Mouse (Mus musculus): ENCODE data around the gene Nup188. TPM values are rescaled to one million over a fixed set of nuclear protein-coding genes. Genes with fewer than 3 reads are reported as not detected.

Gene Nup188
- polyA plus RNA-seq, 1 experiment from 2014 or later: 22.4 TPM

DNA sequence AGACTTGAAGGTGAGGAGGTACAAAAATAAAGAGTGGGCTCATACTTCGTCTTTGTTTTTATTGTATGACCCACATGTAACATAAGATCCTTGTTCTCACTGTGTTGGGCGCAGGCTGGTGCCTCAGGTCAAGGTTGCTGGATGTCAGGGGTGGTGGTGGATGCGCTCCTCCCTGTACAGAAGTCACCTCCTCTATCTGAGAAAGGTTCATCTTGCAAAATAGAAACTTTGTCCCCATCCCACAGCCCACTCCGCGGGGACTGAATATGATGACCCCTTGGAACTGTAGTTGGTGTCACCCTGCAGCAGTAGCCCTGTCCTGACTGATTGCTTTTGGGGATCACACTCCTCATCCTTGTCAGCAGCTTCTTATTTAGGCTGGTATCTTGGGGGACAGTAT, 39.2 kb upstream of the Nup188 start:
- Histone ChIP-seq H3K9ac (no peak overlapping the region), H3K36me3 (peaks cover 15% of the 10 kb centered on the region; the same call in 1 of the 2 replicates), H3K27ac (no peak overlapping the region), H3K9me3 (no peaks in the 10 kb centered on the region), H3K27me3 (replicated peaks) (no peaks in the 10 kb centered on the region), H3K4me3 (replicated peaks) (no peak overlapping the region), H3K4me2 (no peak overlapping the region), H3K4me1 (peaks cover 15% of the 10 kb centered on the region; the same call in 1 of the 2 replicates)
- ATAC-seq (ENCODE audit: insufficient read depth, low FRiP score, low read depth): no peak
- 93% methylated on average over 5 of the region's 5 CpGs for WGBS

DNA sequence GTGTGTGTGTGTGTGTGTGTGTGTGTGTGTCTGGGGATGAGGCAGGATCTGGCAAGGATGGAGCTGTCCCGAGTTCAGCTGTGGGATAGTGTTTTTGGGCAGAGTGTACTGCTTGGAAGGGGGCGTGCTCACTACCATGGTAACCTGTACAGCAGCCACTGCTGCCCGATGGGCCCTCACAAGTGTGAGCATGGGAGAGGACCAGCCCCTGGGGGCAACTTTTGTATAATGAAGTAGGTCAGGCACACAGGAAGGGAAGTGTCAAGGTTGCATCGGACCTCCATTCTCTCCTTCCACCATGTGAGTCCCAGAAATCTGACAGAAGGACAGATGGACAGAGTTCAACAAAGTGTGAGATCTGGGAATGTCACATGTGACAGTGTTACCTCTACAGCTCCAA, 38.5 kb upstream of the Nup188 start:
- 70% methylated on average over 4 of the region's 4 CpGs for WGBS
- no peak overlapping the region for H3K4me2 ChIP-seq
- no peaks in the 10 kb centered on the region for H3K27me3 ChIP-seq (replicated peaks)
- ATAC-seq (ENCODE audit: insufficient read depth, low FRiP score, low read depth): no peak
- H3K36me3 ChIP-seq: peaks cover 15% of the 10 kb centered on the region; the same call in 1 of the 2 replicates
- no peaks in the 10 kb centered on the region for H3K9me3 ChIP-seq
- no peak overlapping the region for H3K9ac ChIP-seq
- no peak overlapping the region for H3K4me3 ChIP-seq (replicated peaks)
- H3K4me1 ChIP-seq: peaks cover 20% of the 10 kb centered on the region; the same call in 1 of the 2 replicates
- H3K27ac ChIP-seq: no peak overlapping the region

DNA sequence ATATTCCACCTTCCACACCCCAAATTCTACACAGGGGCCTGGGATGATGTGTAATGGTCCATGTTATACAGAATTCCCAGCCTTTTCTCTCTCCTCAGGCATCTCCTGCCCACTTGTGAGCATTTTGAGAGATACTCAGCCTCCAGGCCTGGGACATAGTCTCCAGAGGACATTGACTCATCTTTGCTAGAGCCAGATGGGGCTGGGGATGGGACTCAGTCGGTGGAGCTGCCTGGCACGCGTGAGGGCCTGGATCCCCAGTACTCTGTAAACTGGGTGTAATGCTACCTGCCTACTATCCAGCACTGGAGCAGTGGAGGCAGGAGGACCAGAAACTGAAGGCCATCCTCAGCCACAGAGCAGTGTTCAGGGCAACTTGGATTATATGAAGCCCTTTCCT, 37.0 kb upstream of the Nup188 start:
- H3K4me1 ChIP-seq: peaks cover 24% of the 10 kb centered on the region; the same call in 1 of the 2 replicates
- no peak overlapping the region for H3K4me2 ChIP-seq
- no peak overlapping the region for H3K4me3 ChIP-seq (replicated peaks)
- peaks cover 15% of the 10 kb centered on the region; the same call in 1 of the 2 replicates for H3K36me3 ChIP-seq
- no peaks in the 10 kb centered on the region for H3K9me3 ChIP-seq
- no peak overlapping the region for H3K9ac ChIP-seq
- no peak for ATAC-seq (ENCODE audit: insufficient read depth, low FRiP score, low read depth)
- H3K27me3 ChIP-seq (replicated peaks): no peaks in the 10 kb centered on the region
- WGBS: 98% methylated on average over 3 of the region's 3 CpGs
- H3K27ac ChIP-seq: no peak overlapping the region

DNA sequence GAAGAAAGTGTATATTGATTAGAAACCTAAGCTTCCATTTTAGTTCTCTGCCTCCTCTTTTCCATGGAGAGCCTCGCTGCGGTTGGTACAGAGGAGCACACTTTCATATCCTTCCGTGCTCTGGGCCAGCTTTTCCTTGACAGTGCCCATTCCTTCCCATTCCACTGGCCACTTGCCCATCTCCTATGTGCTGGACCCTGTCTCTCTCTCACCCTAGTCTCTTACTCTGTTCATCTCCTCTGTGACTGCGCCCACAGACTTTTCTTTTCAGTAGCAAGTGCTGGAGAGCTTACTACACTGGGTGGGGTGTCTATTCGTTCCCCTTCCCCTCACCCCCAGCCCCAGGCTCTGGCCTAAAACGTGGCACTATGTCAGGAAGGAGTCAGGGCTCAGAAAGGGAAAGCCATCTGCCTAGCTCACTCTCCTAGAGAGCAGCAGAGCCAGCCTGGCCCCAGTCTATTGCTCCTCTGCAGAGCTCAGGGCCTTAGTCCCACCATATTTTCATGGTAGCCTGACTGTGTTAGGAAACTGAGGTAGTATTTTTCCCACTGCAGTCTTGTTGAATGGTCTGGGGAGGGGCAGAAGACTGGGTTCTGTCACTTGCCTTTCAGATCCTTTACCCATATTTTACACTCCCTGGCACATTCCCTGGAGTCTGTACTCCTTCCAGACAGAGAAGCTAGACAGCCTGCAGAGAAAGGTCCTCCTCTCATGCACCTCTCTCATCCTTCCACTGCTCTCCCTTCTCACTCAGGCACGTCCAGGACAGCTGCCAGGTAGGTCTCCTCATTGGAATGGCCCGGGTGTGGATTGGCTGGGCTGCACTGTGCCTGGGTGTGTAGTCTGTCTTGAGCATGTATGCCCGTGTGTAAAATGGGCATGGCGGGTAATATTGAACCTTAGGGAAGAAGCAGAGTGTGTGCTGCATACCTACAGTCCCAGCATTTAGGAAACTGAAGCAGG, 35.8 kb upstream of the Nup188 start:
- no peak overlapping the region for H3K4me3 ChIP-seq (replicated peaks)
- no peaks in the 10 kb centered on the region for H3K9me3 ChIP-seq
- 0 out of 2 replicates have a peak, but pooled peaks cover 16% of the 10 kb centered on the region for H3K4me1 ChIP-seq
- 0 out of 2 replicates have a peak overlapping the region, but pooled peaks have one; percentile 90 for H3K27ac ChIP-seq
- no peak overlapping the region for H3K4me2 ChIP-seq
- no peak for ATAC-seq (ENCODE audit: insufficient read depth, low FRiP score, low read depth)
- no peaks in the 10 kb centered on the region for H3K27me3 ChIP-seq (replicated peaks)
- 83% methylated on average over 10 of the region's 10 CpGs for WGBS
- H3K9ac ChIP-seq: no peak overlapping the region
- peaks cover 21% of the 10 kb centered on the region for H3K36me3 ChIP-seq

DNA sequence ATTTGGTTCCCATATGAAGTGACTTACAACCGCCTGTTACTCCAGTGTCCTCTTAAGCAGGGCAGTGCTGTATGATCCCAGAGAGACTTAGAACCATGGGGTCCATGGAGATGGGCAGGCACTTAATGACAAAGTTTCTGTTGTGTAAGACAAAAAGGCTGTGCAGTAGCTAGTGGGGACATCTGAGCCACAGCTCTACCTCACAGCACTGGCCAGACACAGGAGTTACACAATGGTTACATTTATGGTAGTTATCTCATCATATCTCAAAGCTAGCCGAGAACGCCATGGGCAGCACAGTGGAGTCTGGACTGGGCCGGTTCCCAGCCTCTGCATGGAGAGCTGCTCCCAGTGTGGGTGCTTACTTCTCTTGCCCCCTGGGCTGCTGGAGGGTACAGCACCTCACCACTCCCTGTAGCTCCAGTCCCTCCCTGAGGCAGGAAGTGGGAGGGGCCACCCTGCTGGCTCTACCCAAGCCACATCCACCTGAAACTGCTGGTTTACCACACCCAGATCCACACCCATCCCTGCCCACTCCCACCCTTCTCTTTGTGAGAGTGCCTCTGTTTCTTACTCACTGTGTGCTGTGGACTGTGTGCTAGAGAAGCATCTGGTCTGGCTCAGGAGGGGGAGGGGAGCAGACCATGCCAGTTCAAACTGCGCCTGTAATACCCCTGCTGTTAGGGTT, 34.6 kb upstream of the Nup188 start:
- Histone ChIP-seq H3K4me2 (peak overlapping the region; percentile 23; the same call in 1 of the 2 replicates), H3K27me3 (replicated peaks) (no peaks in the 10 kb centered on the region), H3K27ac (peak overlapping the region; percentile 90), H3K4me3 (replicated peaks) (no peak overlapping the region), H3K36me3 (peaks cover 32% of the 10 kb centered on the region), H3K4me1 (0 out of 2 replicates have a peak, but pooled peaks cover 16% of the 10 kb centered on the region), H3K9ac (no peak overlapping the region), H3K9me3 (no peaks in the 10 kb centered on the region)
- ATAC-seq (ENCODE audit: insufficient read depth, low FRiP score, low read depth): peak; percentile 89
- 61% methylated on average over 5 of the region's 5 CpGs for WGBS

DNA sequence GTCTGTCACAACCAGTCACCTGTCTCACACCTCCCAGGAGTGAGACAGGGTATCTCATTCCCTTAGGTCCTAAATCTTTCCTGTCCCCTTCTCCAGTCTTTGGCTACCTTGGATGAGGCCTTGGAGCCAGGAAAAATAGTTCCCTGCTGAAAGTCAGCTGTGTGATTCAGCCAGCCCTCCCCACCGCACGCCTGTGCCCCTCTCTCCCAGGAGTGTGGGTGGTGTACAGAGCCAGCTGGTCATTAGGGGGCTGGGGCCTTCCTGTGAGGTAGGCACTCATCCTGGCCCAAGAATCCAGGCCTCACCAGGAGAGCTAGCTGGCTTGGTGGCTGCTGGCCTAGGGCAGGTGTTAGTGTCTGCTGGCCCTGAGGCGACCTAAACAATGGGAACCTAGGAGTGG, 33.7 kb upstream of the Nup188 start:
- no peaks in the 10 kb centered on the region for H3K9me3 ChIP-seq
- H3K27ac ChIP-seq: peak overlapping the region; percentile 90; the same call in 1 of the 2 replicates
- no peak overlapping the region for H3K4me3 ChIP-seq (replicated peaks)
- peaks cover 42% of the 10 kb centered on the region for H3K36me3 ChIP-seq
- no peaks in the 10 kb centered on the region for H3K27me3 ChIP-seq (replicated peaks)
- ATAC-seq (ENCODE audit: insufficient read depth, low FRiP score, low read depth): no peak
- WGBS: 77% methylated on average over 3 of the region's 3 CpGs
- H3K4me1 ChIP-seq: 0 out of 2 replicates have a peak, but pooled peaks cover 16% of the 10 kb centered on the region
- H3K4me2 ChIP-seq: no peak overlapping the region
- no peak overlapping the region for H3K9ac ChIP-seq

DNA sequence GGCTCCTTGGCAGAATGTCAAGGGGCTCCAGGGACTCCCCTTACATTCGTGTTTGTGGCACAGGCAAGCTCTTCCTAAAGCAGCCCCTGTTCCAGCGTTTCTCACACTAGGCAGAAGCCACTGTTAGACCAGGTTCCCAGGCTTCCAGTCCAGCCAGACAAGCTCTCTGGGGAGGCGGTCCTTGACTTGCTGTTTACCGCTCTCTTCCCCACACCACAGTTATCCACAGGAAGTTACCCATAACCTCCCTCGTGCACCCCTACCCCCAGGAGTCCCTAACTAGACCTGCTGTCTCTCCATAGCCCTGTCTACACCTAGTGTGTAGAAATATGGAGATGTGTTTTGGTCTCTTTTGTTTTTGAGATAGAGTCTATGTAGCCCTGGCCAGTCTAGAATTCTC, 32.4 kb upstream of the Nup188 start:
- ATAC-seq (ENCODE audit: insufficient read depth, low FRiP score, low read depth): no peak

DNA sequence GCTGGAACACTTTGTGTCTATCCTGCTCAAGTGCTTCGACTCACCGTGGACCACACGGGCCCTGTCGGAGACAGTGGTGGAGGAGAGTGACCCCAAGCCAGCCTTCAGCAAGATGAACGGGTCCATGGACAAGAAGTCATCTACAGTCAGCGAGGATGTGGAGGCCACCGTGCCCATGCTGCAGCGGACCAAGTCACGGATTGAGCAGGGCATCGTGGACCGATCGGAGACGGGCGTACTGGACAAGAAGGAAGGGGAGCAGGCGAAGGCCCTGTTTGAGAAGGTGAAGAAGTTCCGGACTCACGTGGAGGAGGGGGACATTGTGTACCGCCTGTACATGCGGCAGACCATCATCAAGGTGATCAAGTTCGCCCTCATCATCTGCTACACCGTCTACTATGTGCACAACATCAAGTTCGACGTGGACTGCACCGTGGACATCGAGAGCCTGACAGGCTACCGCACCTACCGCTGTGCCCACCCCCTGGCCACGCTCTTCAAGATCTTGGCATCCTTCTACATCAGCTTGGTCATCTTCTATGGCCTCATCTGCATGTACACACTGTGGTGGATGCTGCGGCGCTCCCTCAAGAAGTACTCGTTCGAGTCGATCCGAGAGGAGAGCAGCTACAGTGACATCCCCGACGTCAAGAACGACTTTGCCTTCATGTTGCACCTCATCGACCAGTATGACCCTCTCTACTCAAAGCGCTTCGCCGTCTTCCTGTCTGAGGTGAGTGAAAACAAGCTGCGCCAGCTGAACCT, 30.4 kb upstream of the Nup188 start:
- H3K4me2 ChIP-seq: no peak overlapping the region
- no peaks in the 10 kb centered on the region for H3K9me3 ChIP-seq
- ATAC-seq (ENCODE audit: insufficient read depth, low FRiP score, low read depth): no peak
- no peak overlapping the region for H3K27ac ChIP-seq
- no peaks in the 10 kb centered on the region for H3K27me3 ChIP-seq (replicated peaks)
- peaks cover 20% of the 10 kb centered on the region; the same call in 1 of the 2 replicates for H3K4me1 ChIP-seq
- H3K36me3 ChIP-seq: peaks cover 31% of the 10 kb centered on the region
- 96% methylated on average over 42 of the region's 42 CpGs for WGBS
- H3K4me3 ChIP-seq (replicated peaks): no peak overlapping the region
- no peak overlapping the region for H3K9ac ChIP-seq

More for the DNA sequence above, 32.4 kb upstream of the Nup188 start:
- Histone ChIP-seq H3K4me1 (0 out of 2 replicates have a peak, but pooled peaks cover 16% of the 10 kb centered on the region), H3K27me3 (replicated peaks) (no peaks in the 10 kb centered on the region), H3K27ac (no peak overlapping the region; the same call in 1 of the 2 replicates), H3K36me3 (peaks cover 36% of the 10 kb centered on the region), H3K4me2 (no peak overlapping the region), H3K9ac (no peak overlapping the region), H3K4me3 (replicated peaks) (no peak overlapping the region), H3K9me3 (no peaks in the 10 kb centered on the region)
- WGBS: 73% methylated on average over 5 of the region's 5 CpGs

DNA sequence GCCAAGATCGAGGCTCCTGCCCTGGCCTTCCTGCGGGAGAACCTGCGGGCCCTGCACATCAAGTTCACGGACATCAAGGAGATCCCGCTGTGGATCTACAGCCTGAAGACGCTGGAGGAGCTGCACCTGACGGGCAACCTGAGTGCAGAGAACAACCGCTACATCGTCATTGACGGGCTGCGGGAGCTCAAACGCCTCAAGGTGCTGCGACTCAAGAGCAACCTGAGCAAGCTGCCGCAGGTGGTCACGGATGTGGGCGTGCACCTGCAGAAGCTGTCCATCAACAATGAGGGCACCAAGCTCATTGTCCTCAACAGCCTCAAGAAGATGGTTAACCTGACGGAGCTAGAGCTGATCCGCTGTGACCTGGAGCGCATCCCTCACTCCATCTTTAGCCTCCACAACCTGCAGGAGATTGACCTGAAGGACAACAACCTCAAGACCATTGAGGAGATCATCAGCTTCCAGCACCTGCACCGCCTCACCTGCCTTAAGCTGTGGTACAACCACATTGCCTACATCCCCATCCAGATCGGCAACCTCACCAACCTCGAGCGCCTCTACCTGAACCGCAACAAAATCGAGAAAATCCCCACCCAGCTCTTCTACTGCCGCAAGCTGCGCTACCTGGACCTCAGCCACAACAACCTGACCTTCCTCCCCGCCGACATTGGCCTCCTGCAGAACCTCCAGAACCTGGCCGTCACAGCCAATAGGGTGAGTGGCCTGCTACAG, 29.4 kb upstream of the Nup188 start:
- 93% methylated on average over 30 of the region's 30 CpGs for WGBS
- ATAC-seq (ENCODE audit: insufficient read depth, low FRiP score, low read depth): no peak
- Histone ChIP-seq H3K9ac (no peak overlapping the region), H3K4me1 (peaks cover 17% of the 10 kb centered on the region; the same call in 1 of the 2 replicates), H3K4me2 (no peak overlapping the region), H3K36me3 (peaks cover 31% of the 10 kb centered on the region), H3K27ac (no peak overlapping the region), H3K4me3 (replicated peaks) (no peak overlapping the region), H3K9me3 (no peaks in the 10 kb centered on the region), H3K27me3 (replicated peaks) (no peaks in the 10 kb centered on the region)

DNA sequence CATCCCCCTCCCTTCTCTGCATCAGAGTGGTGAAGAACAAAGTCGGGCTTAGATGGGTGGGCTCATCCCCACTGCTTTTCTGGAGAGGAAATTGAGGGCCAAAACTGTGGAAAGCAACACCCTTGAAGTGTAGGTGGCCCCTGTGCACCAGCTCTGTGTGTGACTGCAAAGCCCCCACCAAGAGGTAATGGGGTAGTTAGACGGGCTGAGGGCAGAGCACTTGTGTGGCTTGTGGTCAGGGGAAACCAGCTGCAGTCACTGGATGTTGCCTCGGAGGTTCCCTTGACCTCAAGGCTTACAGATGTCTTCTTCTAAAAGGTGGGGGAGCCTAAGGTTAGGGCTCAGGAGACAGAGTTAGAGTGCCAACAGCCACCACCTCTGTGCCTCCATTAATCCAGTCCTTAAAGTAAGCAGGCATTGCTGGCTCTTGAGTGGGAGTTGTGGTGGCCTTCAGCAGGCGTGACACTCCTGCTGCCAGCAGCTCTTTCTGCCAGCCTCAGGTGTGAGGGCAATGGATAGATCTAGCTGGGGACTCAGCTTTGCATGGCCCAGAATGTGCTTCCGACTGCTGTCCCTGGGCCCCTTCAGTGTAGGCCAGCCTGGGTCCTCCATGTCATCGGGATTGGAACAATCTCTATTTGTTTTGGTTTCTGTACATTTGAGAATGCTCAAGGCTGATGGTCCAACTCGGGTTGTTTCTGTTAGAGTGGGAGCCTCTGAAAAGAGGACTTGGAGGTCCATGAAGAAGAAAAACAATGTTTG, 28.3 kb upstream of the Nup188 start:
- peaks cover 38% of the 10 kb centered on the region for H3K36me3 ChIP-seq
- WGBS: 73% methylated on average over 7 of the region's 7 CpGs

More for the DNA sequence above, 28.3 kb upstream of the Nup188 start:
- H3K4me1 ChIP-seq: peaks cover 10% of the 10 kb centered on the region; the same call in 1 of the 2 replicates
- H3K9ac ChIP-seq: no peak overlapping the region
- no peak for ATAC-seq (ENCODE audit: insufficient read depth, low FRiP score, low read depth)
- H3K4me2 ChIP-seq: no peak overlapping the region
- H3K27me3 ChIP-seq (replicated peaks): no peaks in the 10 kb centered on the region
- no peaks in the 10 kb centered on the region for H3K9me3 ChIP-seq
- peak overlapping the region; percentile 2; the same call in 1 of the 2 replicates for H3K27ac ChIP-seq
- no peak overlapping the region for H3K4me3 ChIP-seq (replicated peaks)

All from stomach, embryonic 15.5 days (tissue).